Mouse (Mus musculus): ENCODE measurements at regions not wholly inside any gene's neighbourhood (a gene's known extent, or its start where the extent isn't known, plus 50 kb on each side); places are given as distances from the start of the nearest gene placed in this dataset.

- H3K36me3 ChIP-seq (ENCODE audit: control insufficient read depth, insufficient read depth, low read length) = no peaks in the 10 kb centered on the region
- no peaks in the 10 kb centered on the region for H3K4me1 ChIP-seq (ENCODE audit: control insufficient read depth, insufficient read depth, low read length)
- no peak overlapping the region for H3K27ac ChIP-seq (ENCODE audit: low read length)
- no peak for ATAC-seq
- WGBS = 85% methylated on average over 2 of the region's 2 CpGs
- no peak overlapping the region for H3K9ac ChIP-seq (ENCODE audit: low read depth, low read length)
- H3K27me3 ChIP-seq (replicated peaks; ENCODE audit: control insufficient read depth, insufficient read depth, low read length) = no peaks in the 10 kb centered on the region
- H3K9me3 ChIP-seq (ENCODE audit: control insufficient read depth, low read length) = no peaks in the 10 kb centered on the region
- H3K4me3 ChIP-seq (ENCODE audit: low read length) = no peak overlapping the region
- no peak overlapping the region for H3K4me2 ChIP-seq (ENCODE audit: low read depth, low read length)
These were observed 2104.8 kb upstream of the Lrrc6 start for GRCm38 (mm10) chr15:68605478-68605877.

DNA sequence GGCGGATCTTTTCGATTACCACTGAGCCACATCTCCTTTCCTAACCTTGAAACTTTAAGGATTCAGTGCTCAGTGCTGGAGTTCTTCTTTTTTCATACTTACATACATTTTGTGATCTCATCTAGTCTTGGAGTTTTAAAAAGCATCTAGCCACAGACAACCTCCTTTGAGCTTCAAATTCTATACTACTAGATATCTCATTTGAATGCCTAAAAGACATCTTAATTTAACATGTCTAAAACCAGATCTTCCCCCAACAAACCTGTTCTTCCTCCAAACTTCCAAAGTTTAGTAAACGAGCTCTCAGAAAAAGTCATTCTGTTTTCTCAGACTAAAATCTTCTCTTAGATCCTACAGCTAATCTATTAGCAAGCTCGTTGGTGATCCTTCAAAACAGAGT is 2081.5 kb upstream of the Lrrc6 start:
- whole genome bisulfite sequencing = 85% methylated on average over 4 of the region's 4 CpGs
- no peak for ATAC-seq
- no peaks in the 10 kb centered on the region for H3K27me3 ChIP-seq (replicated peaks; ENCODE audit: control insufficient read depth, insufficient read depth, low read length)
- H3K36me3 ChIP-seq (ENCODE audit: control insufficient read depth, insufficient read depth, low read length) = no peaks in the 10 kb centered on the region
- no peak overlapping the region for H3K4me2 ChIP-seq (ENCODE audit: low read depth, low read length)
- no peaks in the 10 kb centered on the region for H3K4me1 ChIP-seq (ENCODE audit: control insufficient read depth, insufficient read depth, low read length)
- H3K27ac ChIP-seq (ENCODE audit: low read length) = no peak overlapping the region
- H3K9ac ChIP-seq (ENCODE audit: low read depth, low read length) = no peak overlapping the region
- no peak overlapping the region for H3K4me3 ChIP-seq (ENCODE audit: low read length)
- H3K9me3 ChIP-seq (ENCODE audit: control insufficient read depth, low read length) = no peaks in the 10 kb centered on the region

- WGBS = 91% methylated on average over 2 of the region's 2 CpGs
- H3K4me2 ChIP-seq (ENCODE audit: low read depth, low read length) = no peak overlapping the region
These were observed 2078.8 kb upstream of the Lrrc6 start for GRCm38 (mm10) chr15:68579486-68579885.

GRCm38 (mm10) chr15:68560654-68561053 is 2059.9 kb upstream of the Lrrc6 start:
- WGBS = 69% methylated on average over 3 of the region's 3 CpGs

More at GRCm38 (mm10) chr15:68579486-68579885, 2078.8 kb upstream of the Lrrc6 start:
- H3K36me3 ChIP-seq (ENCODE audit: control insufficient read depth, insufficient read depth, low read length) = no peaks in the 10 kb centered on the region
- ATAC-seq = no peak
- H3K9ac ChIP-seq (ENCODE audit: low read depth, low read length) = no peak overlapping the region
- H3K4me1 ChIP-seq (ENCODE audit: control insufficient read depth, insufficient read depth, low read length) = no peaks in the 10 kb centered on the region
- H3K4me3 ChIP-seq (ENCODE audit: low read length) = no peak overlapping the region
- no peak overlapping the region for H3K27ac ChIP-seq (ENCODE audit: low read length)
- H3K27me3 ChIP-seq (replicated peaks; ENCODE audit: control insufficient read depth, insufficient read depth, low read length) = no peaks in the 10 kb centered on the region
- H3K9me3 ChIP-seq (ENCODE audit: control insufficient read depth, low read length) = no peaks in the 10 kb centered on the region

GRCm38 (mm10) chr15:68556133-68556532 is 2055.4 kb upstream of the Lrrc6 start:
- Histone ChIP-seq H3K36me3 (ENCODE audit: control insufficient read depth, insufficient read depth, low read length) (no peaks in the 10 kb centered on the region), H3K4me3 (ENCODE audit: low read length) (no peak overlapping the region), H3K27ac (ENCODE audit: low read length) (no peak overlapping the region), H3K27me3 (replicated peaks; ENCODE audit: control insufficient read depth, insufficient read depth, low read length) (no peaks in the 10 kb centered on the region), H3K4me1 (ENCODE audit: control insufficient read depth, insufficient read depth, low read length) (no peaks in the 10 kb centered on the region), H3K4me2 (ENCODE audit: low read depth, low read length) (no peak overlapping the region), H3K9me3 (ENCODE audit: control insufficient read depth, low read length) (no peaks in the 10 kb centered on the region), H3K9ac (ENCODE audit: low read depth, low read length) (no peak overlapping the region)
- ATAC-seq = no peak
- 54% methylated on average over 7 of the region's 7 CpGs for WGBS

More at GRCm38 (mm10) chr15:68560654-68561053, 2059.9 kb upstream of the Lrrc6 start:
- Histone ChIP-seq H3K36me3 (ENCODE audit: control insufficient read depth, insufficient read depth, low read length) (no peaks in the 10 kb centered on the region), H3K4me3 (ENCODE audit: low read length) (no peak overlapping the region), H3K9me3 (ENCODE audit: control insufficient read depth, low read length) (no peaks in the 10 kb centered on the region), H3K4me1 (ENCODE audit: control insufficient read depth, insufficient read depth, low read length) (no peaks in the 10 kb centered on the region), H3K27ac (ENCODE audit: low read length) (no peak overlapping the region), H3K27me3 (replicated peaks; ENCODE audit: control insufficient read depth, insufficient read depth, low read length) (no peaks in the 10 kb centered on the region), H3K9ac (ENCODE audit: low read depth, low read length) (no peak overlapping the region), H3K4me2 (ENCODE audit: low read depth, low read length) (no peak overlapping the region)
- ATAC-seq = no peak

GRCm38 (mm10) chr15:68536055-68536325 is 2035.3 kb upstream of the Lrrc6 start:
- no peak for ATAC-seq
- H3K9ac ChIP-seq (ENCODE audit: low read depth, low read length) = no peak overlapping the region
- H3K36me3 ChIP-seq (ENCODE audit: control insufficient read depth, insufficient read depth, low read length) = no peaks in the 10 kb centered on the region
- no peak overlapping the region for H3K4me3 ChIP-seq (ENCODE audit: low read length)
- H3K27me3 ChIP-seq (replicated peaks; ENCODE audit: control insufficient read depth, insufficient read depth, low read length) = no peaks in the 10 kb centered on the region
- H3K9me3 ChIP-seq (ENCODE audit: control insufficient read depth, low read length) = no peaks in the 10 kb centered on the region
- WGBS = 73% methylated on average over 4 of the region's 4 CpGs
- H3K4me1 ChIP-seq (ENCODE audit: control insufficient read depth, insufficient read depth, low read length) = no peaks in the 10 kb centered on the region
- H3K4me2 ChIP-seq (ENCODE audit: low read depth, low read length) = no peak overlapping the region
- H3K27ac ChIP-seq (ENCODE audit: low read length) = no peak overlapping the region

GRCm38 (mm10) chr15:68535297-68536054 is 2034.8 kb upstream of the Lrrc6 start:
- Histone ChIP-seq H3K27ac (ENCODE audit: low read length) (no peak overlapping the region), H3K9ac (ENCODE audit: low read depth, low read length) (no peak overlapping the region), H3K27me3 (replicated peaks; ENCODE audit: control insufficient read depth, insufficient read depth, low read length) (no peaks in the 10 kb centered on the region), H3K9me3 (ENCODE audit: control insufficient read depth, low read length) (no peaks in the 10 kb centered on the region), H3K4me3 (ENCODE audit: low read length) (no peak overlapping the region), H3K4me2 (ENCODE audit: low read depth, low read length) (no peak overlapping the region), H3K36me3 (ENCODE audit: control insufficient read depth, insufficient read depth, low read length) (no peaks in the 10 kb centered on the region), H3K4me1 (ENCODE audit: control insufficient read depth, insufficient read depth, low read length) (no peaks in the 10 kb centered on the region)
- WGBS = 74% methylated on average over 10 of the region's 10 CpGs
- no peak for ATAC-seq

- WGBS = 81% methylated on average over 2 of the region's 2 CpGs
- Histone ChIP-seq H3K9me3 (ENCODE audit: control insufficient read depth, low read length) (no peaks in the 10 kb centered on the region), H3K4me1 (ENCODE audit: control insufficient read depth, insufficient read depth, low read length) (no peaks in the 10 kb centered on the region), H3K27me3 (replicated peaks; ENCODE audit: control insufficient read depth, insufficient read depth, low read length) (no peaks in the 10 kb centered on the region), H3K4me3 (ENCODE audit: low read length) (no peak overlapping the region), H3K27ac (ENCODE audit: low read length) (no peak overlapping the region), H3K36me3 (ENCODE audit: control insufficient read depth, insufficient read depth, low read length) (no peaks in the 10 kb centered on the region), H3K4me2 (ENCODE audit: low read depth, low read length) (no peak overlapping the region), H3K9ac (ENCODE audit: low read depth, low read length) (no peak overlapping the region)
- no peak for ATAC-seq
These were observed 2020.0 kb upstream of the Lrrc6 start for GRCm38 (mm10) chr15:68520759-68521158.

DNA sequence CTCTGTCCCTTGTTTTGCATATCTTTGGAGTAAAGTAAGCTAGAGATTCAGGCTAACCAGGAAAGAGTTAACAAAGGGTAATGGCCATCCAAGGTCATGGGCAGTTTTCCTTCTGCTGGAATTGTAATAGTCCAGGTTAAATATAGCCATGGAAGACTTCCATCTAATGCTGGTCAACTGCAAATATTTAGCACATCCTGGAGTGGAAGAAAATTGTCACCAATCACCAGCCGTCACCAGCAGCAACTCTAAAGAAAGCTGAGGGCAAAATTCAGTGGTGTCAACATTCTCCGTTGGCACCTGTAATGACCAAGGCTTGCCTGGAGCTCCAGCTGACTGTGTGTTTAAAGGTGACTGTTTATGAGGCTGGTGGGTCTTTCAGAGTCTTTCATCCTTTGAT is 2011.7 kb upstream of the Lrrc6 start:
- H3K4me2 ChIP-seq (ENCODE audit: low read depth, low read length) = no peak overlapping the region
- no peaks in the 10 kb centered on the region for H3K27me3 ChIP-seq (replicated peaks; ENCODE audit: control insufficient read depth, insufficient read depth, low read length)
- WGBS = 80% methylated on average over 2 of the region's 2 CpGs
- ATAC-seq = no peak
- no peak overlapping the region for H3K4me3 ChIP-seq (ENCODE audit: low read length)
- H3K9me3 ChIP-seq (ENCODE audit: control insufficient read depth, low read length) = no peaks in the 10 kb centered on the region
- H3K9ac ChIP-seq (ENCODE audit: low read depth, low read length) = no peak overlapping the region
- H3K4me1 ChIP-seq (ENCODE audit: control insufficient read depth, insufficient read depth, low read length) = no peaks in the 10 kb centered on the region
- no peak overlapping the region for H3K27ac ChIP-seq (ENCODE audit: low read length)
- H3K36me3 ChIP-seq (ENCODE audit: control insufficient read depth, insufficient read depth, low read length) = no peaks in the 10 kb centered on the region

GRCm38 (mm10) chr15:68508190-68508589 is 2007.5 kb upstream of the Lrrc6 start:
- ATAC-seq = no peak
- Histone ChIP-seq H3K4me2 (ENCODE audit: low read depth, low read length) (no peak overlapping the region), H3K27ac (ENCODE audit: low read length) (no peak overlapping the region), H3K27me3 (replicated peaks; ENCODE audit: control insufficient read depth, insufficient read depth, low read length) (no peaks in the 10 kb centered on the region), H3K9ac (ENCODE audit: low read depth, low read length) (no peak overlapping the region), H3K9me3 (ENCODE audit: control insufficient read depth, low read length) (no peaks in the 10 kb centered on the region), H3K4me3 (ENCODE audit: low read length) (no peak overlapping the region), H3K36me3 (ENCODE audit: control insufficient read depth, insufficient read depth, low read length) (no peaks in the 10 kb centered on the region), H3K4me1 (ENCODE audit: control insufficient read depth, insufficient read depth, low read length) (no peaks in the 10 kb centered on the region)
- 82% methylated on average over 5 of the region's 5 CpGs for WGBS
